Mouse (Mus musculus): ENCODE results near the gene Rprd2. TPM values are rescaled to one million over a fixed set of nuclear protein-coding genes. Genes with fewer than 3 reads are reported as not detected.
"Not testable (repeated sequence)": the region's sequence is repeated elsewhere in the genome, so short reads cannot be mapped to it uniquely, and the experiment has no call there.

The Rprd2 gene
- polyA plus RNA-seq, 1 experiment: 20.1 TPM

GRCm38 (mm10) chr3:95820046-95821010, 1.7 kb upstream of the Rprd2 start:
- Histone ChIP-seq H3K27me3 (ENCODE audit: control insufficient read depth, insufficient read depth, low read length) (no peaks in the 10 kb centered on the region), H3K27ac (ENCODE audit: control insufficient read depth, insufficient read depth, low read length) (peak overlapping the region; percentile 29; the same call in 1 of the 2 replicates), H3K36me3 (ENCODE audit: control insufficient read depth, insufficient read depth, low read length) (no peaks in the 10 kb centered on the region), H3K4me1 (replicated peaks; ENCODE audit: control insufficient read depth, insufficient read depth, low read length) (peaks cover 2% of the 10 kb centered on the region; the same call in 1 of the 2 replicates), H3K4me3 (ENCODE audit: control insufficient read depth, insufficient read depth, low read length) (peak overlapping the region; percentile 54)
- TF ChIP-seq CTCF (IDR thresholded peaks at IDR 0.05; ENCODE audit: borderline replicate concordance, control insufficient read depth, extremely low read depth, insufficient read depth, low read length, poor library complexity) (no peak), POLR2A (IDR thresholded peaks at IDR 0.05; ENCODE audit: control insufficient read depth, extremely low read depth, insufficient read depth, low read length, poor library complexity) (no peak)
- WGBS: 33% methylated on average over 10 of the region's 10 CpGs
- no peak for DNase-seq

GRCm38 (mm10) chr3:95819351-95819985, 805 bp upstream of the Rprd2 start:
- Histone ChIP-seq H3K36me3 (ENCODE audit: control insufficient read depth, insufficient read depth, low read length) (no peaks in the 10 kb centered on the region), H3K4me1 (replicated peaks; ENCODE audit: control insufficient read depth, insufficient read depth, low read length) (peaks cover 2% of the 10 kb centered on the region; the same call in 1 of the 2 replicates), H3K27me3 (ENCODE audit: control insufficient read depth, insufficient read depth, low read length) (no peaks in the 10 kb centered on the region), H3K27ac (ENCODE audit: control insufficient read depth, insufficient read depth, low read length) (peak overlapping the region; percentile 67), H3K4me3 (ENCODE audit: control insufficient read depth, insufficient read depth, low read length) (peak overlapping the region; percentile 54)
- under 1% methylated on average over 49 of the region's 49 CpGs for WGBS
- TF ChIP-seq POLR2A (IDR thresholded peaks at IDR 0.05; ENCODE audit: control insufficient read depth, extremely low read depth, insufficient read depth, low read length, poor library complexity) (peak; percentile 87; the same call in 1 of the 2 replicates), CTCF (IDR thresholded peaks at IDR 0.05; ENCODE audit: borderline replicate concordance, control insufficient read depth, extremely low read depth, insufficient read depth, low read length, poor library complexity) (0 out of 2 replicates have a peak, but pooled peaks have one; percentile 24)
- peak; percentile 100 for DNase-seq

- TF ChIP-seq POLR2A (IDR thresholded peaks at IDR 0.05; ENCODE audit: control insufficient read depth, extremely low read depth, insufficient read depth, low read length, poor library complexity) (no peak; the same call in 1 of the 2 replicates), CTCF (IDR thresholded peaks at IDR 0.05; ENCODE audit: borderline replicate concordance, control insufficient read depth, extremely low read depth, insufficient read depth, low read length, poor library complexity) (no peak)
- H3K4me3 ChIP-seq (ENCODE audit: control insufficient read depth, insufficient read depth, low read length): peak overlapping the region; percentile 80
- peak overlapping the region; percentile 87 for H3K27ac ChIP-seq (ENCODE audit: control insufficient read depth, insufficient read depth, low read length)
- DNase-seq: no peak
- under 1% methylated on average over 21 of the region's 21 CpGs for WGBS
- no peaks in the 10 kb centered on the region for H3K27me3 ChIP-seq (ENCODE audit: control insufficient read depth, insufficient read depth, low read length)
- H3K36me3 ChIP-seq (ENCODE audit: control insufficient read depth, insufficient read depth, low read length): no peaks in the 10 kb centered on the region
- H3K4me1 ChIP-seq (replicated peaks; ENCODE audit: control insufficient read depth, insufficient read depth, low read length): peaks cover 2% of the 10 kb centered on the region; the same call in 1 of the 2 replicates
Measured at GRCm38 (mm10) chr3:95818026-95818511, 594 bp downstream of the Rprd2 start.

GRCm38 (mm10) chr3:95816681-95817080, 2.0 kb downstream of the Rprd2 start:
- H3K27me3 ChIP-seq (ENCODE audit: control insufficient read depth, insufficient read depth, low read length): no peaks in the 10 kb centered on the region
- no peak overlapping the region for H3K4me3 ChIP-seq (ENCODE audit: control insufficient read depth, insufficient read depth, low read length)
- H3K27ac ChIP-seq (ENCODE audit: control insufficient read depth, insufficient read depth, low read length): no peak overlapping the region
- no peak for TF ChIP-seq CTCF (IDR thresholded peaks at IDR 0.05; ENCODE audit: borderline replicate concordance, control insufficient read depth, extremely low read depth, insufficient read depth, low read length, poor library complexity)
- no peak for TF ChIP-seq POLR2A (IDR thresholded peaks at IDR 0.05; ENCODE audit: control insufficient read depth, extremely low read depth, insufficient read depth, low read length, poor library complexity)
- DNase-seq: no peak
- WGBS: 78% methylated on average over 3 of the region's 3 CpGs
- peaks cover 2% of the 10 kb centered on the region; the same call in 1 of the 2 replicates for H3K4me1 ChIP-seq (replicated peaks; ENCODE audit: control insufficient read depth, insufficient read depth, low read length)
- H3K36me3 ChIP-seq (ENCODE audit: control insufficient read depth, insufficient read depth, low read length): no peaks in the 10 kb centered on the region

- Histone ChIP-seq H3K27me3 (ENCODE audit: control insufficient read depth, insufficient read depth, low read length) (no peaks in the 10 kb centered on the region), H3K36me3 (ENCODE audit: control insufficient read depth, insufficient read depth, low read length) (no peaks in the 10 kb centered on the region), H3K4me3 (ENCODE audit: control insufficient read depth, insufficient read depth, low read length) (no peak overlapping the region), H3K4me1 (replicated peaks; ENCODE audit: control insufficient read depth, insufficient read depth, low read length) (no peaks in the 10 kb centered on the region), H3K27ac (ENCODE audit: control insufficient read depth, insufficient read depth, low read length) (no peak overlapping the region)
- DNase-seq: no peak
- 69% methylated on average over 2 of the region's 2 CpGs for WGBS
- TF ChIP-seq POLR2A (IDR thresholded peaks at IDR 0.05; ENCODE audit: control insufficient read depth, extremely low read depth, insufficient read depth, low read length, poor library complexity) (no peak), CTCF (IDR thresholded peaks at IDR 0.05; ENCODE audit: borderline replicate concordance, control insufficient read depth, extremely low read depth, insufficient read depth, low read length, poor library complexity) (no peak)
Measured at GRCm38 (mm10) chr3:95808384-95808783, 10.3 kb downstream of the Rprd2 start.

- not testable (repeated sequence) for H3K4me3 ChIP-seq (ENCODE audit: control insufficient read depth, insufficient read depth, low read length); H3K27ac ChIP-seq (ENCODE audit: control insufficient read depth, insufficient read depth, low read length); DNase-seq; H3K36me3 ChIP-seq (ENCODE audit: control insufficient read depth, insufficient read depth, low read length); H3K4me1 ChIP-seq (replicated peaks; ENCODE audit: control insufficient read depth, insufficient read depth, low read length); H3K27me3 ChIP-seq (ENCODE audit: control insufficient read depth, insufficient read depth, low read length)
- WGBS: 93% methylated on average over 6 of the region's 6 CpGs
Measured at GRCm38 (mm10) chr3:95807630-95808029, 11.0 kb downstream of the Rprd2 start.

Measured in thymus, adult 2 months (tissue).